ENCODE assay signal across 8 mouse cellular contexts in the genomic region with DNA sequence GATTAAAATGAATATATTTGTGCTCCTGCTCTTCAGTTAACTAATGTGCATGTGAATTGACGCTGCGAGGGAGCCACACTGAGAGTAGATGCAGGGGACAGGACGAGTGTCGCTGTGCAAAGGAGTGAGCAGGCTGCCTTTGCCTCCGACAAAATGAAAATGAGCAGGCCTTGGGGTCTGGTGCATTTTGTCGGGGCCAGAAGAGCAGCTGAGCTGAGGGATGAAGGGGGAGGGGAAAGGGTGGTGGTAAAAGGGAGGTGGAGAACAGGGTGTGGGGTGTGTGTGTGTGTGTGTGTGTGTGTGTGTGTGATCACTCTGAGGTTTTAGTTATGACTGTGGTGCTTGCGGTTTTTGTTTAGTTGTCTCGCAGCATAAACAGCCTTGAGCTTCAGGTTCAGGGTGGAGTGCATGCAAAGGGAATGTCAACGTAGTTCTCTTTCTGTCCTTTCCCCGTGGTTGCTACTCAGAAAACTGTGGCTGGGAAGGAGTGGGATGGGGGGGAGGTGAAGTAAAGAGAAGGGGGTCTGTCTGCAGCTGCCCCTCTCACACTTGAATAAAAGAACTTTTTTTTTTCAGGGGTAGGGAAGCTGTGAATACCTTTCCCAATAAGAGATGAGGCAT.
DNase-seq lines count a peak whose midpoint lies in the region; ATAC-seq and TF ChIP-seq lines count a peak whose summit lies in the region.

No protein-coding gene starts in this region.

- no peak for DNase-seq in kidney, postnatal 0 days (ENCODE audit: low spot score)
- no peak for DNase-seq in kidney, adult 18-20 months
- DNase-seq in kidney, postnatal 14 days, result peak; percentile 5
- DNase-seq in adrenal gland, adult (ENCODE audit: inconsistent age in 2 of 2, low spot score in 1 of 2), result no peak
- DNase-seq in spleen, postnatal 36 days (ENCODE audit: low spot score in 2 of 2), result no peak
- no peak for DNase-seq in spleen, postnatal 4 days (ENCODE audit: low spot score in 2 of 2)

- no peaks in the 10 kb centered on the region for H3K4me1 ChIP-seq in kidney, postnatal 0 days (replicated peaks; ENCODE audit: insufficient read depth, low read length)
- 0 out of 2 replicates have a peak, but pooled peaks cover 8% of the 10 kb centered on the region for H3K4me1 ChIP-seq in embryonic facial prominence, embryonic 13.5 days
- peaks cover 37% of the 10 kb centered on the region for H3K4me1 ChIP-seq in midbrain, embryonic 15.5 days

- H3K36me3 ChIP-seq in kidney, postnatal 0 days (ENCODE audit: insufficient read depth, low read length), result no peaks in the 10 kb centered on the region
- H3K36me3 ChIP-seq in embryonic facial prominence, embryonic 13.5 days, result no peaks in the 10 kb centered on the region
- no peaks in the 10 kb centered on the region for H3K36me3 ChIP-seq in midbrain, embryonic 15.5 days (replicated peaks)

- no peak overlapping the region for H3K9ac ChIP-seq in kidney, postnatal 0 days (ENCODE audit: low read depth, low read length)
- H3K9ac ChIP-seq in embryonic facial prominence, embryonic 13.5 days, result no peak overlapping the region
- H3K9ac ChIP-seq in midbrain, embryonic 15.5 days, result peak overlapping the region; percentile 40

- 13% methylated on average over 10 of the region's 10 CpGs for WGBS in kidney, postnatal 0 days
- WGBS in embryonic facial prominence, embryonic 13.5 days, result 7% methylated on average over 10 of the region's 10 CpGs
- 3% methylated on average over 10 of the region's 10 CpGs for WGBS in midbrain, embryonic 15.5 days

- no peak overlapping the region for H3K4me3 ChIP-seq in kidney, postnatal 0 days (replicated peaks; ENCODE audit: low read depth, low read length)
- H3K4me3 ChIP-seq in embryonic facial prominence, embryonic 13.5 days, result no peak overlapping the region
- peak overlapping the region; percentile 16 for H3K4me3 ChIP-seq in midbrain, embryonic 15.5 days

- TF ChIP-seq CTCF in kidney, postnatal 0 days (IDR thresholded peaks at IDR 0.05; ENCODE audit: low read depth), result no peak

- H3K27me3 ChIP-seq in kidney, postnatal 0 days (ENCODE audit: insufficient read depth, low read length), result no peaks in the 10 kb centered on the region
- no peaks in the 10 kb centered on the region for H3K27me3 ChIP-seq in embryonic facial prominence, embryonic 13.5 days
- H3K27me3 ChIP-seq in midbrain, embryonic 15.5 days (replicated peaks), result no peaks in the 10 kb centered on the region

- ATAC-seq in kidney, postnatal 0 days (replicated peaks; ENCODE audit: low FRiP score, low read depth), result peak; percentile 44; the same call in 1 of the 2 replicates
- ATAC-seq in embryonic facial prominence, embryonic 13.5 days (ENCODE audit: insufficient number of reproducible peaks, insufficient read depth, low FRiP score, low TSS enrichment, low read depth), result no peak
- peak; percentile 73 for ATAC-seq in midbrain, embryonic 15.5 days (replicated peaks)

- peak overlapping the region; percentile 31; the same call in 1 of the 2 replicates for H3K27ac ChIP-seq in kidney, postnatal 0 days
- H3K27ac ChIP-seq in embryonic facial prominence, embryonic 13.5 days, result no peak overlapping the region
- peak overlapping the region; percentile 92 for H3K27ac ChIP-seq in midbrain, embryonic 15.5 days

- no peaks in the 10 kb centered on the region for H3K9me3 ChIP-seq in kidney, postnatal 0 days (replicated peaks; ENCODE audit: low read length)
- no peaks in the 10 kb centered on the region for H3K9me3 ChIP-seq in embryonic facial prominence, embryonic 13.5 days
- no peaks in the 10 kb centered on the region for H3K9me3 ChIP-seq in midbrain, embryonic 15.5 days

- peak overlapping the region; percentile 45 for H3K4me2 ChIP-seq in kidney, postnatal 0 days (ENCODE audit: low read length)
- H3K4me2 ChIP-seq in embryonic facial prominence, embryonic 13.5 days, result peak overlapping the region; percentile 39
- peak overlapping the region; percentile 51 for H3K4me2 ChIP-seq in midbrain, embryonic 15.5 days
